Mouse (Mus musculus): Measurements from ENCODE around the gene Susd1. TPM values are rescaled to one million over a fixed set of nuclear protein-coding genes. Genes with fewer than 3 reads are reported as not detected.

The Susd1 gene
- total and polyA plus RNA-seq, 3 experiments, result 1.6 to 6.1 (median 4.1) TPM

GRCm38 (mm10) chr4:59280876-59281275 lies 157.6 kb downstream of the Susd1 start:
- no peaks in the 10 kb centered on the region for H3K27me3 ChIP-seq (replicated peaks)
- no peak for DNase-seq (ENCODE audit: extremely low read depth)
- no peak overlapping the region for H3K9ac ChIP-seq (ENCODE audit: insufficient read depth, low read depth)
- peaks cover 0 to 30% of the 10 kb centered on the region in 2 experiments; a peak in 2 of 4 replicates for H3K4me1 ChIP-seq (ENCODE audit: control insufficient read depth in 1 of 2, insufficient read depth in 2 of 2)
- in situ Hi-C loops (cut with MboI; ENCODE audit: low pct_ligation_motif_present, low pct_unique_long_range_greater_than_20kb, low sequenced_read_pairs) (no loop called here), dilution Hi-C loops (cut with MboI; ENCODE audit: extremely low pct_ligation_motif_present, extremely low pct_unique_long_range_greater_than_20kb, low sequenced_read_pairs) (no loop called here)
- H3K9me3 ChIP-seq (replicated peaks; ENCODE audit: low read length), result no peaks in the 10 kb centered on the region
- no peaks in the 10 kb centered on the region for H3K79me2 ChIP-seq (replicated peaks; ENCODE audit: control insufficient read depth, extremely low read depth, insufficient read depth, poor library complexity, severe bottlenecking)
- TF ChIP-seq NELFE (IDR thresholded peaks at IDR 0.05; ENCODE audit: low read depth, low read length) (no peak), RAD21 (IDR thresholded peaks at IDR 0.05; ENCODE audit: low read depth, low read length) (no peak), JUND (conservative IDR thresholded peaks at IDR 0.05; ENCODE audit: low read depth, low read length) (no peak), ZC3H11A (IDR thresholded peaks at IDR 0.05; ENCODE audit: low read depth, low read length) (no peak), TBP (conservative IDR thresholded peaks at IDR 0.05; ENCODE audit: low read depth, low read length) (no peak), CHD2 (IDR thresholded peaks at IDR 0.05; ENCODE audit: low read length) (no peak), USF2 (conservative IDR thresholded peaks at IDR 0.05; ENCODE audit: low read depth, low read length) (no peak), PAX5 (IDR thresholded peaks at IDR 0.05; ENCODE audit: low read length) (no peak), MAFK (IDR thresholded peaks at IDR 0.05; ENCODE audit: insufficient replicate concordance, low read length) (no peak), BHLHE40 (IDR thresholded peaks at IDR 0.05; ENCODE audit: low read depth, low read length) (no peak)
- no peak overlapping the region for H3K27ac ChIP-seq (ENCODE audit: insufficient read depth, low read depth)
- H3K4me3 ChIP-seq (replicated peaks in 1 of 3; ENCODE audit: low read depth in 2 of 3, low read length in 2 of 3, poor library complexity in 1 of 3), result no peak overlapping the region
- H3K4me2 ChIP-seq (ENCODE audit: insufficient read depth, low read depth, poor library complexity, severe bottlenecking), result no peak overlapping the region
- H3K36me3 ChIP-seq (replicated peaks in 1 of 2; ENCODE audit: control insufficient read depth in 1 of 2, insufficient read depth in 1 of 2, low read length in 1 of 2), result no peaks in the 10 kb centered on the region

- H3K4me2 ChIP-seq (ENCODE audit: insufficient read depth, low read depth, poor library complexity, severe bottlenecking), result no peak overlapping the region
- H3K79me2 ChIP-seq (replicated peaks; ENCODE audit: control insufficient read depth, extremely low read depth, insufficient read depth, poor library complexity, severe bottlenecking), result no peaks in the 10 kb centered on the region
- no peak overlapping the region for H3K4me3 ChIP-seq (replicated peaks in 1 of 3; ENCODE audit: low read depth in 2 of 3, low read length in 2 of 3, poor library complexity in 1 of 3)
- H3K27me3 ChIP-seq (replicated peaks), result no peaks in the 10 kb centered on the region
- H3K4me1 ChIP-seq (ENCODE audit: control insufficient read depth in 1 of 2, insufficient read depth in 2 of 2), result peaks cover 6 to 47% of the 10 kb centered on the region in 2 experiments
- no peaks in the 10 kb centered on the region for H3K9me3 ChIP-seq (replicated peaks; ENCODE audit: low read length)
- dilution Hi-C loops (cut with MboI; ENCODE audit: extremely low pct_ligation_motif_present, extremely low pct_unique_long_range_greater_than_20kb, low sequenced_read_pairs) (no loop called here), in situ Hi-C loops (cut with MboI; ENCODE audit: low pct_ligation_motif_present, low pct_unique_long_range_greater_than_20kb, low sequenced_read_pairs) (no loop called here)
- H3K9ac ChIP-seq (ENCODE audit: insufficient read depth, low read depth), result no peak overlapping the region
- no peak overlapping the region for H3K27ac ChIP-seq (ENCODE audit: insufficient read depth, low read depth)
- no peak for DNase-seq (ENCODE audit: extremely low read depth)
- H3K36me3 ChIP-seq (replicated peaks in 1 of 2; ENCODE audit: control insufficient read depth in 1 of 2, insufficient read depth in 1 of 2, low read length in 1 of 2), result no peaks in the 10 kb centered on the region
- TF ChIP-seq RCOR1 (conservative IDR thresholded peaks at IDR 0.05; ENCODE audit: low read depth, low read length) (no peak), MAFK (IDR thresholded peaks at IDR 0.05; ENCODE audit: insufficient replicate concordance, low read length) (no peak), POLR2AphosphoS2 (IDR thresholded peaks at IDR 0.05; ENCODE audit: low read depth, low read length) (no peak), MEF2A (IDR thresholded peaks at IDR 0.05; ENCODE audit: borderline replicate concordance, low read depth, low read length) (no peak), MXI1 (IDR thresholded peaks at IDR 0.05; ENCODE audit: low read depth, low read length) (no peak), JUND (conservative IDR thresholded peaks at IDR 0.05; ENCODE audit: low read depth, low read length) (no peak), KAT2A (IDR thresholded peaks at IDR 0.05; ENCODE audit: insufficient replicate concordance, low read length) (no peak), POLR2A (IDR thresholded peaks at IDR 0.05; ENCODE audit: low read depth, low read length) (no peak), RAD21 (IDR thresholded peaks at IDR 0.05; ENCODE audit: low read depth, low read length) (no peak), USF2 (conservative IDR thresholded peaks at IDR 0.05; ENCODE audit: low read depth, low read length) (no peak), ZC3H11A (IDR thresholded peaks at IDR 0.05; ENCODE audit: low read depth, low read length) (no peak), NELFE (IDR thresholded peaks at IDR 0.05; ENCODE audit: low read depth, low read length) (no peak), BHLHE40 (IDR thresholded peaks at IDR 0.05; ENCODE audit: low read depth, low read length) (no peak), CHD1 (IDR thresholded peaks at IDR 0.05; ENCODE audit: low read depth, low read length) (no peak), MYC (IDR thresholded peaks at IDR 0.05; ENCODE audit: low read depth, low read length) (no peak)
Observed at GRCm38 (mm10) chr4:59279111-59279510, 159.3 kb downstream of the Susd1 start.
